Mouse (Mus musculus) heart, adult 10 weeks (tissue): ENCODE results near the gene Krtap22-2. TPM values are rescaled to one million over a fixed set of nuclear protein-coding genes. Genes with fewer than 3 reads are reported as not detected.

Experiments used
- polyA plus RNA-seq: library from polyadenylated mRNA; stranded (reverse); fragments of 350-450 nt; fragmentation: Illumina TruSeq; extraction: RNeasy Lipid Tissue Mini Kit (QIAGEN cat#74804); gene quantifications from one replicate; pipeline ENCODE4 v1.2.3, GENCODE M21; 2014; ENCODE audit warnings: low read depth, low replicate concordance

Krtap22-2 gene
- polyA plus RNA-seq: not detected

DNA sequence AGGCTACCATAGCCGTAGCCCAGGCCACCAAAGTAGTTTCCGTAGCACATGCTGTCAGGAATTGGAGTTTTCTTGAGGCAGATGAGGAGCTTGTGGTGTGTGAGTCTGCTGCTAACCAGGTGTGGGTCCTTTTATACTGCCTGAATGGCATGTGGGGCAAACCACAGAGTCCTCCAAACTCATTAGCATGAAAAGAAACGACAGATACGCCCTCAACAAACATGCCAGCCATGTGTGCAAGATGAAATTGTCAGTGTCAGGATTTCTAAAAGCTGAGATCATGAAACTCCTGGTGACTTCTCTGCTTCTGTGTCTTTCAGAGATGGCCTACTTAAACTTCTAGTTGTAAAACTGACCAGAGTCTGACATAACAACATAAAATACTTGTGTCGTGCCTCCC is at the start of gene Krtap22-2:
Gene Krtap22-2 (minus strand): TSS at position 101 of the 400 bp plus-strand sequence.

DNA sequence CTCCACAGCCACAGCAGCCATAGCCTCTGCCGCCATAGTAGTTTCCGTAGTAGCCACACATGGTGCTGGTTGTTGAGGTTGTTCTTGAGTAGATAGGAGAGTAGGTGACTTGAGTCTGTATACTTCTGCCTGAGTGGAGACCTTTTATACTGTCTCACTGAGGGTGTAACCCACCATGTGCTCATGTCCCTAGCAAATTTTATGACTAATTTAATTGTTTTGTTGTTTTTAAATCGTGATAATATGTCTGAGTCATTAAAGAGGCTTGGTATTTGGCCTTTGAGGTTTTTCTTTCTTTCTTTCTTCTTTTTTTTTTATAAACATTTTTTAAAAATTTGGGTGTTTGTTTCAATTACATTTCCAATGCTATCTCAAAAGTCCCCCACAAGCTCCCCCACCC is 37.2 kb upstream of the Krtap22-2 start, which contains the start of gene Krtap6-5:
Gene Krtap6-5 (minus strand): TSS at position 101 of the 400 bp plus-strand sequence.

DNA sequence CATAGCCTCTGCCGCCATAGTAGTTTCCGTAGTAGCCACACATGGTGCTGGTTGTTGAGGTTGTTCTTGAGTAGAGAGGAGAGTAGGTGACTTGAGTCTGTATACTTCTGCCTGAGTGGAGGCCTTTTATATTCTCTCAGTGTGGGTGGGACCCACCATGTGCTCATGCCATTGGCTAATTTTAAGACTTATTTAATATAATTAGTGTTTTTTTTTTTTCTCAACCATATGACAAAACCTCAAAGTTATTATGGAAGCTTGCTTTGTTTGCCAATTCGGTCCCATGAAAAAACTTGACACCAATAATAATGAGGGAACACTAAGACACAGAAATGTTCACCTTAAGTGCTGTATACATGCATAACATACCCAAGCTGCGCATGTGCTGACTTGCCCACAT is 30.8 kb upstream of the Krtap22-2 start, which contains the start of gene Gm10228:
Gene Gm10228 (minus strand): TSS at position 101 of the 400 bp plus-strand sequence.

DNA sequence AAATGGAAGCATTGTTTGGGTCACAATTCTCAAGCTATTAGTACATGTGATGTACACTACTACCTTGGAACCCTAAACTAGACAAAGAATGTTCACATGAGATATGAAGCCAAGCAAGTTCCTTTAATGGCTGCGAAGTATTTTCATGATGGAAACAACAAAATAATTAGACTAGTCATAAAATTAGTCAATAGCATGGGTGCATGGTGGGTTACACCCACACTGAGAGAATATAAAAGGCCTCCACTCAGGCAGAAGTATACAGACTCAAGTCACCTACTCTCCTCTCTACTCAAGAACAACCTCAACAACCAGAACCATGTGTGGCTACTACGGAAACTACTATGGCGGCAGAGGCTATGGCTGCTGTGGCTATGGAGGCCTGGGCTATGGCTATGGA is 20.8 kb upstream of the Krtap22-2 start, which contains the start of gene Krtap6-1:
Gene Krtap6-1 (plus strand): TSS at position 301 of the 400 bp plus-strand sequence.

DNA sequence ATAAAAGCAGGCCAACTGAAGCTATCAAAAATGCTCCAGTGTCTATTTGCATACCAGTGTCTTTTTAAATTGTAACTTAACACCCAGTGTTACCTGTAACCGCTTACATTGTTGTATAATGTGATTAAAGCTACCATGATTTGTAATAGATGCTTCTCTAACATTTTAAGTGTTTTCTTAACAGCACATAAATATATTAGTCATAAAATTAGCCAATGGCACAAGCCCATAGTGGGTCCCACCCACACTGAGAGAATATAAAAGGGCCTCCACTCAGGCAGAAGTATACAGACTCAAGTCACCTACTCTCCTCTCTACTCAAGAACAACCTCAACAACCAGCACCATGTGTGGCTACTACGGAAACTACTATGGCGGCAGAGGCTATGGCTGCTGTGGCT is 4.4 kb upstream of the Krtap22-2 start, which contains the start of gene Gm10229:
Gene Gm10229 (plus strand): TSS at position 301 of the 400 bp plus-strand sequence.

DNA sequence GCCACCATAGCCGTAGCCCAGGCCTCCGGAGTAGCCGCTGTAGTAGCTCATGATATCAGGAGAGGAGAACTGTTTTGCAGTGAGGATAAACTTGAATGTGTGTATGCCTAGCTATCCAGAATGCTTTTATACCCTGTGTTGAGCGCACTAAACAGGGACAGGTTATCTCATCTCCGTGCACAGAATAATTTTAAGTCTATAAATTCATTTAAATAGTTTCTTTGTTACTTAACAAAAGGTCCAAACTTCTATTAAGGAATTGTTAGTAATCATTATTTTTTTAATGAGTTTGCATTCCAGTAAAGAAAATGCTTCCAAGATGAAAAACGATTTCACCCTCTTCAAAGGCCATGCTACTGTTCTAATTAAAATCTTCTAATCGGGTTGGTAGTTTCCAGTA is 47.8 kb downstream of the Krtap22-2 start, which contains the start of gene Krtap16-3:
Gene Krtap16-3 (minus strand): TSS at position 101 of the 400 bp plus-strand sequence.

Other genes starting within 250 kb of the Krtap22-2 start
- not detected for gene 2310057N15Rik, start 236.6 kb downstream of the Krtap22-2 start, polyA plus RNA-seq
- not detected for gene Gm5965, start 232.9 kb downstream of the Krtap22-2 start, polyA plus RNA-seq
- not detected for gene Gm20741, start 198.5 kb downstream of the Krtap22-2 start, polyA plus RNA-seq
- not detected for gene Krtap15, start 190.5 kb downstream of the Krtap22-2 start, polyA plus RNA-seq
- gene Krtap14, start 184.6 kb downstream of the Krtap22-2 start, polyA plus RNA-seq: not detected
- not detected for gene Krtap19-1, start 141.3 kb downstream of the Krtap22-2 start, polyA plus RNA-seq
- not detected for gene Krtap19-2, start 136.5 kb downstream of the Krtap22-2 start, polyA plus RNA-seq
- gene Krtap19-3, start 132.7 kb downstream of the Krtap22-2 start, polyA plus RNA-seq: not detected
- gene Krtap19-4, start 125.7 kb downstream of the Krtap22-2 start, polyA plus RNA-seq: not detected
- not detected for gene Krtap19-5, start 114.3 kb downstream of the Krtap22-2 start, polyA plus RNA-seq
- not detected for gene Krtap19-9b, start 78.5 kb downstream of the Krtap22-2 start, polyA plus RNA-seq
- not detected for gene Krtap16-3, start 47.9 kb downstream of the Krtap22-2 start, polyA plus RNA-seq
- not detected for gene Gm10229, start 4.5 kb upstream of the Krtap22-2 start, polyA plus RNA-seq
- not detected for gene Krtap6-1, start 20.9 kb upstream of the Krtap22-2 start, polyA plus RNA-seq
- gene Gm10228, start 30.7 kb upstream of the Krtap22-2 start, polyA plus RNA-seq: not detected
- gene Krtap6-5, start 37.1 kb upstream of the Krtap22-2 start, polyA plus RNA-seq: not detected
- not detected for gene 1110025L11Rik, start 53.2 kb upstream of the Krtap22-2 start, polyA plus RNA-seq
- not detected for gene Krtap6-3, start 73.3 kb upstream of the Krtap22-2 start, polyA plus RNA-seq
- gene Gm6358, start 130.1 kb upstream of the Krtap22-2 start, polyA plus RNA-seq: not detected
- gene Gm10061, start 140.3 kb upstream of the Krtap22-2 start, polyA plus RNA-seq: not detected
- gene Gm9789, start 147.2 kb upstream of the Krtap22-2 start, polyA plus RNA-seq: not detected
- not detected for gene Gm7735, start 158.7 kb upstream of the Krtap22-2 start, polyA plus RNA-seq
- not detected for gene 1110057P08Rik, start 164.0 kb upstream of the Krtap22-2 start, polyA plus RNA-seq
- gene Krtap20-2, start 195.1 kb upstream of the Krtap22-2 start, polyA plus RNA-seq: not detected